Mouse (Mus musculus) heart, adult 2 months (tissue): ENCODE measurements at regions not wholly inside any gene's neighbourhood (a gene's known extent, or its start where the extent isn't known, plus 50 kb on each side); places are given as distances from the start of the nearest gene placed in this dataset.

Experiments used
- CTCF ChIP-seq: fragments of 200-600 bp; IDR thresholded peaks from 2 replicates; pipeline ENCODE4 v1.8.1; 2022; ENCODE audit warnings: antibody characterized with exemption, mild to moderate bottlenecking, moderate library complexity
- EP300 ChIP-seq: fragments of 200-500 bp; IDR thresholded peaks from 2 replicates; pipeline ENCODE4 v1.6.1; 2011; ENCODE audit warnings: low read depth, low read length, control low read depth; ENCODE audit not compliant: insufficient read depth
- POLR2A ChIP-seq: fragments of 200-500 bp; IDR thresholded peaks from 2 replicates; pipeline ENCODE4 v1.6.1; 2011; ENCODE audit warnings: mild to moderate bottlenecking, low read depth, low read length, control low read depth; ENCODE audit not compliant: insufficient read depth

- TF ChIP-seq POLR2A (no peak), CTCF (no peak), EP300 (no peak)
Measured at GRCm38 (mm10) chr3:41949404-41949803, 207.0 kb downstream of the D3Ertd751e start.
